Mouse (Mus musculus): ENCODE measurements around the gene Prss50.

GRCm38 (mm10) chr9:110858523-110858922, 756 bp downstream of the Prss50 start:
- TF ChIP-seq ZC3H11A (IDR thresholded peaks at IDR 0.05; ENCODE audit: borderline replicate concordance, low read depth, low read length) (no peak), ZNF384 (IDR thresholded peaks at IDR 0.05; ENCODE audit: low read depth, low read length) (no peak), HCFC1 (IDR thresholded peaks at IDR 0.05; ENCODE audit: borderline replicate concordance, insufficient read depth, low read length) (no peak), MAFK (IDR thresholded peaks at IDR 0.05; ENCODE audit: insufficient read depth, low read depth, low read length) (no peak), CHD2 (IDR thresholded peaks at IDR 0.05; ENCODE audit: low read depth, low read length) (no peak)

Measured in ES-E14 (cell line).